Mouse (Mus musculus): ENCODE data around the gene Panx1. TPM values are rescaled to one million over a fixed set of nuclear protein-coding genes. Genes with fewer than 3 reads are reported as not detected.

Panx1 gene
- total and polyA plus RNA-seq, 3 experiments: 10.6 to 20.3 TPM; not detected in 1

GRCm38 (mm10) chr9:14970211-14970610, 75.1 kb downstream of the Panx1 start:
- Histone ChIP-seq H3K79me2 (ENCODE audit: control insufficient read depth, insufficient read depth, low read length, poor library complexity) (no peaks in the 10 kb centered on the region), H3K4me1 (ENCODE audit: control insufficient read depth in 1 of 2, insufficient read depth in 2 of 2, low read length in 2 of 2) (peaks cover 32 to 43% of the 10 kb centered on the region in 2 experiments), H3K4me3 (ENCODE audit: control insufficient read depth in 1 of 2, insufficient read depth in 1 of 2, low read depth in 2 of 2, low read length in 2 of 2) (no peak overlapping the region), H3K9me3 (replicated peaks; ENCODE audit: insufficient read depth, low read length) (no peaks in the 10 kb centered on the region), H3K27me3 (ENCODE audit: control insufficient read depth in 1 of 2, insufficient read depth in 2 of 2, low read length in 2 of 2) (no peaks in the 10 kb centered on the region), H3K9ac (ENCODE audit: control insufficient read depth, low read depth, low read length, poor library complexity, severe bottlenecking) (no peak overlapping the region), H3K36me3 (ENCODE audit: control insufficient read depth in 1 of 2, insufficient read depth in 2 of 2, low read length in 2 of 2) (peaks cover 0 to 47% of the 10 kb centered on the region in 2 experiments; a peak in 2 of 4 replicates), H3K27ac (ENCODE audit: control insufficient read depth, low read depth, low read length) (no peak overlapping the region; the same call in 1 of the 2 replicates)
- DNase-seq (ENCODE audit: low read depth, low spot score): peak; percentile 68
- TF ChIP-seq TBP (IDR thresholded peaks at IDR 0.05; ENCODE audit: low read depth, low read length) (0 out of 2 replicates have a peak, but pooled peaks have one; percentile 17), CHD2 (IDR thresholded peaks at IDR 0.05; ENCODE audit: low read length) (no peak), GATA1 (IDR thresholded peaks at IDR 0.05; ENCODE audit: low read depth, low read length) (0 out of 2 replicates have a peak, but pooled peaks have one; percentile 1)

- peaks cover 0 to 29% of the 10 kb centered on the region in 2 experiments; a peak in 2 of 4 replicates for H3K36me3 ChIP-seq (ENCODE audit: control insufficient read depth in 1 of 2, insufficient read depth in 2 of 2, low read length in 2 of 2)
Measured at GRCm38 (mm10) chr9:14967598-14967997, 77.7 kb downstream of the Panx1 start.

DNA sequence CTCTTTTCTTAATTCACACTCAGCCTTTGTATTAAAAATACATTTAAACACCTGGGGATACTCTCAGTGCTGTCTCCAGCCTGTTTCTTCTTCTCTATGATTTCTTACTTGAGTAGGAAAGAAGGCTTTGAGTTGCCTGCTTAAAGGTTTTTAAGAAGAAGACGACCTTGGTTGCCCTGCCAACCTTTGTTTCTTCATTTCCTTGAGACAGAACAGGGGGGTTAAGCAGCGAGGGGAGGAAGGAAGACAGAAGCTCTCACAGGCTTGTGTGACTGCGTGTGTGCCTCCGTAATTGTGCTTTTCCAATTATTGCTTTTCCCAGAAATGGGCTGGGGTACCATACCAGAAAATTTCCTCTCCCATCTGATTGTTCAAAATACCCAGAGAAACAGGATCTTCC, 78.5 kb downstream of the Panx1 start:
- Histone ChIP-seq H3K79me2 (ENCODE audit: control insufficient read depth, insufficient read depth, low read length, poor library complexity) (no peaks in the 10 kb centered on the region), H3K9ac (ENCODE audit: control insufficient read depth, low read depth, low read length, poor library complexity, severe bottlenecking) (no peak overlapping the region), H3K4me3 (ENCODE audit: control insufficient read depth in 1 of 2, insufficient read depth in 1 of 2, low read depth in 2 of 2, low read length in 2 of 2) (no peak overlapping the region), H3K9me3 (replicated peaks; ENCODE audit: insufficient read depth, low read length) (no peaks in the 10 kb centered on the region), H3K27ac (ENCODE audit: control insufficient read depth, low read depth, low read length) (no peak overlapping the region), H3K4me1 (ENCODE audit: control insufficient read depth in 1 of 2, insufficient read depth in 2 of 2, low read length in 2 of 2) (peaks cover 19 to 26% of the 10 kb centered on the region in 2 experiments), H3K27me3 (ENCODE audit: control insufficient read depth in 1 of 2, insufficient read depth in 2 of 2, low read length in 2 of 2) (0 out of 4 replicates have a peak, but pooled peaks cover 0 to 1% of the 10 kb centered on the region in 2 experiments), H3K36me3 (ENCODE audit: control insufficient read depth in 1 of 2, insufficient read depth in 2 of 2, low read length in 2 of 2) (peaks cover 0 to 24% of the 10 kb centered on the region in 2 experiments; a peak in 2 of 4 replicates)
- no peak for TF ChIP-seq CTCF (IDR thresholded peaks at IDR 0.05 in 2 of 3, conservative IDR thresholded peaks at IDR 0.05 in 1 of 3; ENCODE audit: control insufficient read depth in 1 of 3, insufficient read depth in 1 of 3, low read depth in 2 of 3, low read length in 3 of 3, poor library complexity in 1 of 3, severe bottlenecking in 1 of 3)
- no peak for DNase-seq (ENCODE audit: low read depth, low spot score)

More at GRCm38 (mm10) chr9:14967598-14967997, 77.7 kb downstream of the Panx1 start:
- peak; percentile 57 for DNase-seq (ENCODE audit: low read depth, low spot score)
- H3K4me3 ChIP-seq (ENCODE audit: control insufficient read depth in 1 of 2, insufficient read depth in 1 of 2, low read depth in 2 of 2, low read length in 2 of 2): no peak overlapping the region
- TF ChIP-seq CHD1 (IDR thresholded peaks at IDR 0.05; ENCODE audit: low read depth, low read length) (no peak), USF1 (IDR thresholded peaks at IDR 0.05; ENCODE audit: low read depth, low read length) (no peak), MAFK (IDR thresholded peaks at IDR 0.05; ENCODE audit: borderline replicate concordance, low read depth, low read length) (no peak), ZNF384 (IDR thresholded peaks at IDR 0.05; ENCODE audit: low read depth, low read length) (peak; percentile 17; the same call in 1 of the 2 replicates)
- no peak overlapping the region for H3K9ac ChIP-seq (ENCODE audit: control insufficient read depth, low read depth, low read length, poor library complexity, severe bottlenecking)
- H3K9me3 ChIP-seq (replicated peaks; ENCODE audit: insufficient read depth, low read length): no peaks in the 10 kb centered on the region
- H3K27ac ChIP-seq (ENCODE audit: control insufficient read depth, low read depth, low read length): no peak overlapping the region
- H3K4me1 ChIP-seq (ENCODE audit: control insufficient read depth in 1 of 2, insufficient read depth in 2 of 2, low read length in 2 of 2): peaks cover 21 to 30% of the 10 kb centered on the region in 2 experiments
- H3K27me3 ChIP-seq (ENCODE audit: control insufficient read depth in 1 of 2, insufficient read depth in 2 of 2, low read length in 2 of 2): 0 out of 4 replicates have a peak, but pooled peaks cover 0 to 1% of the 10 kb centered on the region in 2 experiments
- H3K79me2 ChIP-seq (ENCODE audit: control insufficient read depth, insufficient read depth, low read length, poor library complexity): no peaks in the 10 kb centered on the region

DNA sequence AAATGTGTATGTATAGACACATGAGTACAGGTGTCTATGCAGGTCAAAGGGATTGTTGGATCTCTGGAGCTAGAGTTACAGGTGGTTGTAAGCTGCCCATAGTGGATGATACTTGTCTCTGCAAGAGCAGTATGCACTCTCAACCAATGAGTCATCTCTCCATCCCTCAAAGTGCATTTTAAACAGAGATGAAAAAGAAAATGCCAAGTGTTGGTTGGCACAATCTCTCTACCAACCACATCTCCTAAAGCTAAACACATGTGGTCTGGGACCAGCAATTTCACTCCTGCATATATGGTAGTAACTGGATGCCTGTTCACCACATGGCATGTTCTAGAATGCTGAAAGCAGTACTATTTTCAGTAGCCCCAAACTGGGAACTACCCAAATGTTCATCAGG, 79.9 kb downstream of the Panx1 start:
- TF ChIP-seq MEF2A (IDR thresholded peaks at IDR 0.05; ENCODE audit: extremely low read depth, insufficient replicate concordance, low read depth, low read length, poor library complexity, severe bottlenecking): no peak
- H3K79me2 ChIP-seq (ENCODE audit: control insufficient read depth, insufficient read depth, low read length, poor library complexity): no peaks in the 10 kb centered on the region
- peaks cover 0 to 10% of the 10 kb centered on the region in 2 experiments; a peak in 2 of 4 replicates for H3K36me3 ChIP-seq (ENCODE audit: control insufficient read depth in 1 of 2, insufficient read depth in 2 of 2, low read length in 2 of 2)
- no peak overlapping the region for H3K27ac ChIP-seq (ENCODE audit: control insufficient read depth, low read depth, low read length)
- H3K27me3 ChIP-seq (ENCODE audit: control insufficient read depth in 1 of 2, insufficient read depth in 2 of 2, low read length in 2 of 2): peaks cover 1 to 2% of the 10 kb centered on the region in 2 experiments; a peak in 1 of 4 replicates
- no peaks in the 10 kb centered on the region for H3K9me3 ChIP-seq (replicated peaks; ENCODE audit: insufficient read depth, low read length)
- H3K4me3 ChIP-seq (ENCODE audit: control insufficient read depth in 1 of 2, insufficient read depth in 1 of 2, low read depth in 2 of 2, low read length in 2 of 2): no peak overlapping the region
- H3K4me1 ChIP-seq (ENCODE audit: control insufficient read depth in 1 of 2, insufficient read depth in 2 of 2, low read length in 2 of 2): peaks cover 8 to 15% of the 10 kb centered on the region in 2 experiments
- DNase-seq (ENCODE audit: low read depth, low spot score): no peak
- no peak overlapping the region for H3K9ac ChIP-seq (ENCODE audit: control insufficient read depth, low read depth, low read length, poor library complexity, severe bottlenecking)
